Mouse (Mus musculus): ENCODE data around the gene Tnr. TPM values are rescaled to one million over a fixed set of nuclear protein-coding genes. Genes with fewer than 3 reads are reported as not detected.

The Tnr gene
- total and polyA plus RNA-seq, 3 experiments: not detected

DNA sequence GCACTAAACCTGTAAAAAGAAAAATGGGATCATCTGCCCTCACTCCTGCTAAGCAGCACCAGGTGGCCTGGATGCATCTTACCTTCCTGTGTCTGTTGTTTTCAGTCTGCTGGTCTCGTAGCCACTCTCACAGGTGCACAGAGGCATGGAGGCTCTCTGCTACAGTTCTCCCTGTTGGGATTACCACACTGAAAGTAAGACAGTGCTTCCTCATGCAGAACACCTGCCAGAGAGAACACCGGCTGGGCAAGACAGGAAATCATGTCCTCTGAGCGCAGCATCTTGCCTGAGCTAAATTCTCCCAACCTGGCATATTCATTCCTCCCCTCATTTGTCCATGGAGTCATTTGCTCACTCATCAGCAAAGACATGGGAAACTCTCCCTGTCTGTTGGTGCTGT lies 415.8 kb downstream of the Tnr start (continued):
- no peak for TF ChIP-seq MAX (IDR thresholded peaks at IDR 0.05; ENCODE audit: low read length)
- no peak for TF ChIP-seq MAFK (IDR thresholded peaks at IDR 0.05; ENCODE audit: insufficient replicate concordance, low read length)
- no peak for TF ChIP-seq KAT2A (IDR thresholded peaks at IDR 0.05; ENCODE audit: insufficient replicate concordance, low read length)
- no peak for TF ChIP-seq CHD1 (IDR thresholded peaks at IDR 0.05; ENCODE audit: low read depth, low read length)
- TF ChIP-seq ZC3H11A (IDR thresholded peaks at IDR 0.05; ENCODE audit: low read depth, low read length): no peak

DNA sequence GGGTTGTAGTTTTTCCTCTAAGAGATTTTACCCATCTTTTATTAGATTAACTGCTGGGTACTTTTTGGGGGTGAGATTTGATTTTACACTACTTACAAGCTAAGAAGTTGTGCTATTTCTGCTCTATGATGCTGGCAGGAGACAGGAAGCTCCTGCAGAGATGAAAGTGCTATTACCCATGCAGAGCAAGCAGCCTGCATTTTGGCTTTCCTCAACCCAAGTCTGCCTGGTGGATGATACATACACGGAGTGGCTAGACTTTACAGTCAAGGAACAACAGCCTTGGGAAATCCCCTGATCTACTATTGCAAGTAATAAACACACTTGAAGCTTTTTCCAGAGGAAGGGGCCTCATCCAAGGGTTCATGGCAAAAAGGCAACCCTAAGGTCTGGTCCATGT lies 430.0 kb downstream of the Tnr start:
- no peaks in the 10 kb centered on the region for H3K79me2 ChIP-seq (replicated peaks; ENCODE audit: control insufficient read depth, extremely low read depth, insufficient read depth, poor library complexity, severe bottlenecking)
- dilution Hi-C loops (cut with MboI; ENCODE audit: extremely low pct_ligation_motif_present, extremely low pct_unique_long_range_greater_than_20kb, low sequenced_read_pairs) (no loop called here), in situ Hi-C loops (cut with MboI; ENCODE audit: low pct_ligation_motif_present, low pct_unique_long_range_greater_than_20kb, low sequenced_read_pairs) (no loop called here)
- H3K4me3 ChIP-seq (replicated peaks in 1 of 3; ENCODE audit: low read depth in 2 of 3, low read length in 2 of 3, poor library complexity in 1 of 3): no peak overlapping the region
- H3K9ac ChIP-seq (ENCODE audit: insufficient read depth, low read depth): no peak overlapping the region
- H3K9me3 ChIP-seq (replicated peaks; ENCODE audit: low read length): no peaks in the 10 kb centered on the region
- TF ChIP-seq BHLHE40 (IDR thresholded peaks at IDR 0.05; ENCODE audit: low read depth, low read length) (no peak), NELFE (IDR thresholded peaks at IDR 0.05; ENCODE audit: low read depth, low read length) (no peak), JUN (IDR thresholded peaks at IDR 0.05; ENCODE audit: insufficient read depth, low read depth, low read length) (no peak), NRF1 (IDR thresholded peaks at IDR 0.05; ENCODE audit: low read depth, low read length) (no peak), CHD2 (IDR thresholded peaks at IDR 0.05; ENCODE audit: low read length) (no peak), MAX (IDR thresholded peaks at IDR 0.05; ENCODE audit: low read length) (no peak), CTCF (conservative IDR thresholded peaks at IDR 0.05 in 1 of 2, IDR thresholded peaks at IDR 0.05 in 1 of 2; ENCODE audit: low read depth in 2 of 2, low read length in 2 of 2) (no peak), USF2 (conservative IDR thresholded peaks at IDR 0.05; ENCODE audit: low read depth, low read length) (no peak), RAD21 (IDR thresholded peaks at IDR 0.05; ENCODE audit: low read depth, low read length) (no peak), EP300 (IDR thresholded peaks at IDR 0.05; ENCODE audit: low read length) (no peak; the same call in 1 of the 2 replicates), ZNF384 (IDR thresholded peaks at IDR 0.05; ENCODE audit: low read depth, low read length) (no peak), HCFC1 (IDR thresholded peaks at IDR 0.05; ENCODE audit: low read depth, low read length) (no peak), POLR2AphosphoS2 (IDR thresholded peaks at IDR 0.05; ENCODE audit: low read depth, low read length) (no peak), UBTF (IDR thresholded peaks at IDR 0.05; ENCODE audit: low read depth, low read length) (no peak), ZC3H11A (IDR thresholded peaks at IDR 0.05; ENCODE audit: low read depth, low read length) (no peak), PAX5 (IDR thresholded peaks at IDR 0.05; ENCODE audit: low read length) (no peak), POLR2A (IDR thresholded peaks at IDR 0.05; ENCODE audit: low read depth, low read length) (no peak), CHD1 (IDR thresholded peaks at IDR 0.05; ENCODE audit: low read depth, low read length) (no peak), SMC3 (IDR thresholded peaks at IDR 0.05; ENCODE audit: low read depth, low read length) (no peak), IRF4 (IDR thresholded peaks at IDR 0.05; ENCODE audit: low read depth, low read length) (no peak)
- H3K27me3 ChIP-seq (replicated peaks): no peaks in the 10 kb centered on the region
- DNase-seq (ENCODE audit: extremely low read depth): peak; percentile 40
- H3K4me2 ChIP-seq (ENCODE audit: insufficient read depth, low read depth, poor library complexity, severe bottlenecking): no peak overlapping the region
- peaks cover 0 to 18% of the 10 kb centered on the region in 2 experiments; a peak in 2 of 4 replicates for H3K4me1 ChIP-seq (ENCODE audit: control insufficient read depth in 1 of 2, insufficient read depth in 2 of 2)
- no peak overlapping the region for H3K27ac ChIP-seq (ENCODE audit: insufficient read depth, low read depth)
- H3K36me3 ChIP-seq (replicated peaks in 1 of 2; ENCODE audit: control insufficient read depth in 1 of 2, insufficient read depth in 1 of 2, low read length in 1 of 2): no peaks in the 10 kb centered on the region

Measured in CH12.LX (cell line).